Mouse (Mus musculus): ENCODE data around the gene Gm42742.

Gene Gm42742

GRCm38 (mm10) chr7:127020901-127021562 is at the start of gene Gm42742, which contains the start of gene Prrt2:
Gm42742 (minus strand) TSS chr7:127021097.
Prrt2 (minus strand) TSS chr7:127021211.
- no peak for DNase-seq (ENCODE audit: low read depth, low spot score)

GRCm38 (mm10) chr7:127066317-127066716 is 45.4 kb upstream of the Gm42742 start:
- DNase-seq (ENCODE audit: low read depth, low spot score), result no peak

- no peak for DNase-seq (ENCODE audit: low read depth, low spot score)
Observed at GRCm38 (mm10) chr7:127065538-127065937, 44.6 kb upstream of the Gm42742 start.

- DNase-seq (ENCODE audit: low read depth, low spot score), result peak; percentile 52
Observed at GRCm38 (mm10) chr7:127055026-127055585, 34.2 kb upstream of the Gm42742 start.

GRCm38 (mm10) chr7:127041851-127042672 is 21.2 kb upstream of the Gm42742 start, which contains the start of gene Kif22:
Kif22 (minus strand) TSS chr7:127042471.
- DNase-seq (ENCODE audit: low read depth, low spot score), result peak; percentile 78

- no peak for DNase-seq (ENCODE audit: low read depth, low spot score)
Observed at GRCm38 (mm10) chr7:127031244-127031643, 10.3 kb upstream of the Gm42742 start.

GRCm38 (mm10) chr7:127030172-127030571 is 9.3 kb upstream of the Gm42742 start:
- no peak for DNase-seq (ENCODE audit: low read depth, low spot score)

- DNase-seq (ENCODE audit: low read depth, low spot score), result no peak
Observed at GRCm38 (mm10) chr7:127027885-127028284, 7.0 kb upstream of the Gm42742 start.

GRCm38 (mm10) chr7:127026984-127027726 is 6.3 kb upstream of the Gm42742 start, which contains the start of gene Maz:
Maz (minus strand) TSS chr7:127027037.
- peak; percentile 100 for DNase-seq (ENCODE audit: low read depth, low spot score)

- no peak for DNase-seq (ENCODE audit: low read depth, low spot score)
Observed at GRCm38 (mm10) chr7:127026616-127026983, 5.7 kb upstream of the Gm42742 start.

GRCm38 (mm10) chr7:127026161-127026600 is 5.3 kb upstream of the Gm42742 start:
- no peak for DNase-seq (ENCODE audit: low read depth, low spot score)

GRCm38 (mm10) chr7:127025556-127026160 is 4.8 kb upstream of the Gm42742 start:
- DNase-seq (ENCODE audit: low read depth, low spot score), result no peak

- no peak for DNase-seq (ENCODE audit: low read depth, low spot score)
Observed at GRCm38 (mm10) chr7:127024755-127025555, 4.1 kb upstream of the Gm42742 start.

- DNase-seq (ENCODE audit: low read depth, low spot score), result no peak
Observed at GRCm38 (mm10) chr7:127023896-127024690, 3.2 kb upstream of the Gm42742 start.

- DNase-seq (ENCODE audit: low read depth, low spot score), result no peak
Observed at GRCm38 (mm10) chr7:127023272-127023691, 2.4 kb upstream of the Gm42742 start.

GRCm38 (mm10) chr7:127022528-127023271 is 1.8 kb upstream of the Gm42742 start:
- no peak for DNase-seq (ENCODE audit: low read depth, low spot score)

GRCm38 (mm10) chr7:127021563-127022527 is 948 bp upstream of the Gm42742 start:
- no peak for DNase-seq (ENCODE audit: low read depth, low spot score)

- no peak for DNase-seq (ENCODE audit: low read depth, low spot score)
Observed at GRCm38 (mm10) chr7:127020491-127020890, 406 bp downstream of the Gm42742 start.

Measured in telencephalon, adult 2 months (tissue).